Mouse (Mus musculus): ENCODE results near the gene Rgs7bp. TPM values are rescaled to one million over a fixed set of nuclear protein-coding genes. Genes with fewer than 3 reads are reported as not detected.

Gene Rgs7bp
- polyA plus RNA-seq, 1 experiment from 2014 or later, result 2.8 TPM

Other genes starting within 250 kb of the Rgs7bp start
- 20.7 and 23.4 TPM in 2 replicates for gene Cwc27, start 237.8 kb downstream of the Rgs7bp start, polyA plus RNA-seq (2015; fragmentation: Nextera tagmentation; extraction: Ambion mirVana)
- not detected in 2 replicates for gene Shisal2b, start 191.0 kb downstream of the Rgs7bp start, polyA plus RNA-seq (2015; fragmentation: Nextera tagmentation; extraction: Ambion mirVana)
- gene 4933425L06Rik, start 27.2 kb upstream of the Rgs7bp start, polyA plus RNA-seq (2015; fragmentation: Nextera tagmentation; extraction: Ambion mirVana), result not detected in 2 replicates
- 1.7 and 1.9 TPM in 2 replicates for gene Rnf180, start 239.9 kb upstream of the Rgs7bp start, polyA plus RNA-seq (2015; fragmentation: Nextera tagmentation; extraction: Ambion mirVana)